Mouse (Mus musculus) lung, postnatal 0 days (tissue): Measurements from ENCODE around the gene Rfc2.

Source experiments
- CTCF ChIP-seq: IDR thresholded peaks from 2 replicates; pipeline ENCODE4 v1.5.1; 2016; ENCODE audit warnings: antibody characterized with exemption, mild to moderate bottlenecking
- EP300 ChIP-seq: IDR thresholded peaks from 2 replicates; pipeline ENCODE4 v1.6.1; 2016; ENCODE audit warnings: antibody characterized with exemption, mild to moderate bottlenecking, control low read depth

- TF ChIP-seq CTCF (no peak), EP300 (no peak)
These were observed 31.5 kb upstream of the Rfc2 start for GRCm38 (mm10) chr5:134549640-134550168.
